Mouse (Mus musculus) liver, adult 2 months (tissue): ENCODE measurements at regions not wholly inside any gene's neighbourhood (a gene's known extent, or its start where the extent isn't known, plus 50 kb on each side); places are given as distances from the start of the nearest gene placed in this dataset.

Source experiments
- DNase-seq: peaks from one replicate; pipeline ENCODE4 v3.0.0-alpha.2; 2011; ENCODE audit warnings: low read depth, low spot score; ENCODE audit errors: extremely low read depth
- H3K27ac ChIP-seq: fragments of 200-500 bp; replicated peaks from 2 replicates; pipeline ENCODE4 v1.5.1; 2012; ENCODE audit warnings: low read depth, mild to moderate bottlenecking, control low read depth, inconsistent platforms, low read length; ENCODE audit not compliant: insufficient read depth
- H3K27me3 ChIP-seq: fragments of 200-500 bp; 2 replicates; pipeline ENCODE4 v1.6.1; 2012; ENCODE audit warnings: mild to moderate bottlenecking, moderate library complexity, low read length, inconsistent platforms; ENCODE audit not compliant: control insufficient read depth, insufficient read depth
- H3K36me3 ChIP-seq: fragments of 200-500 bp; 2 replicates; pipeline ENCODE4 v1.6.1; 2012; ENCODE audit warnings: low read length, inconsistent platforms; ENCODE audit not compliant: control insufficient read depth, insufficient read depth
- H3K4me1 ChIP-seq: fragments of 200-500 bp; 2 replicates; pipeline ENCODE4 v1.6.1; 2011; ENCODE audit warnings: low read length; ENCODE audit not compliant: control insufficient read depth, insufficient read depth
- H3K4me3 ChIP-seq: fragments of 200-500 bp; 2 replicates; pipeline ENCODE4 v1.5.1; 2011; ENCODE audit warnings: low read depth, mild to moderate bottlenecking, control low read depth, low read length, moderate library complexity; ENCODE audit not compliant: insufficient read depth
- H3K79me2 ChIP-seq: fragments of 200-500 bp; 2 replicates; pipeline ENCODE4 v1.6.1; 2012; ENCODE audit warnings: inconsistent platforms, mild to moderate bottlenecking, low read length, moderate library complexity; ENCODE audit not compliant: control insufficient read depth, insufficient read depth
- H3K9ac ChIP-seq: fragments of 200-500 bp; 2 replicates; pipeline ENCODE4 v1.6.1; 2012; ENCODE audit warnings: low read depth, mild to moderate bottlenecking, control low read depth, inconsistent platforms, low read length
- CTCF ChIP-seq: fragments of 200-500 bp; IDR thresholded peaks from 2 replicates; pipeline ENCODE4 v1.5.1; 2011; ENCODE audit warnings: low read depth, low read length, control low read depth
- POLR2A ChIP-seq: fragments of 200-500 bp; IDR thresholded peaks from 2 replicates; pipeline ENCODE4 v1.6.1; 2011; ENCODE audit warnings: low read length, control low read depth; ENCODE audit not compliant: insufficient read depth; ENCODE audit errors: extremely low read depth
- WGBS: fragments of 180-500 bp; shearing (Covaris S2); methylation state at CpG from one replicate; pipeline ENCODE4 v1.1.7; 2018; 5-methylcytosine and 5-hydroxymethylcytosine counted together

DNA sequence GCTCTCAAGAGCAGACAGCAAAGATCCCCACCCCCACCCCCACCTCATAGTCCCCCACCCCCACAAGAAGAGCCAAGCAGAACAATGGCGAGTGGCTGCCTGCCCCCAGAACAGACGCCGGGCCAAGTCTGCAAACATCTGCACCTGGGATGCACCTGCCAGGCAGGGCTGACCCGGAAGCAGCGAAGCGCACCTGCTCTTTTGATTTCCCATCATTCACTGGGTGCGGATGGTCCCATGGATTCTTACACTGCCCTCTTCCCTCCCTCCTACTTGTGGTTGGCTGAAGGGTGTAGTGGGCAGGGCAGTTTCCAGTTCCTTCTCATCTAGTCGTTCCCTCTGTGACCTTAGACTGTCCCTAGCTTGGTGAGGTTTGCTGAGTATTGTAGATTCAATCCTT lies 277.7 kb upstream of the Prox1 start:
- H3K79me2 ChIP-seq = no peaks in the 10 kb centered on the region
- H3K9ac ChIP-seq = no peak overlapping the region
- no peaks in the 10 kb centered on the region for H3K36me3 ChIP-seq
- H3K27me3 ChIP-seq = no peaks in the 10 kb centered on the region
- no peak for DNase-seq
- H3K27ac ChIP-seq = no peak overlapping the region
- no peak overlapping the region for H3K4me3 ChIP-seq
- no peaks in the 10 kb centered on the region for H3K4me1 ChIP-seq
- TF ChIP-seq CTCF (no peak), POLR2A (no peak)
- 42% methylated on average over 8 of the region's 8 CpGs for WGBS

DNA sequence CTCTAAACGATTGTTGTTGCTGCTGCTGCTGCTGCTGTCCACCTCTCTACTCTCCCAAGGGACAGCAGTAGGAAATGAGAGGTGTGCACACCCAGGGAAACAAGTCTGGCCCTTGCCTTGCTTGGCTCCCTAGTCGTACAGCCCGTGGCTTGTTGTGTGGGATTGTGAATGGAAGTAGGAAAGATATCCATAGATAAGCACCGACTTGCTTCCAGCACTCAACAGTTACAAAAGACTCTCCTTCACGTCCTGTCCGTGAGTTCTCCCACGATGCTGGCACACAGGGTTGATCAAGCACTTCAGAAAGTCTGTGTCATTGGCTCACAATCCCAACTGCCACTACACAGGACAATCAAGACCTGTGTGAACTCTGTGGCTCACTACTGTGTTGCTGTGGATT lies 276.7 kb upstream of the Prox1 start:
- no peak for DNase-seq
- whole genome bisulfite sequencing = 72% methylated on average over 7 of the region's 7 CpGs
- Histone ChIP-seq H3K27ac (no peak overlapping the region), H3K4me3 (no peak overlapping the region), H3K27me3 (no peaks in the 10 kb centered on the region), H3K9ac (no peak overlapping the region), H3K79me2 (no peaks in the 10 kb centered on the region), H3K36me3 (no peaks in the 10 kb centered on the region), H3K4me1 (no peaks in the 10 kb centered on the region)
- TF ChIP-seq POLR2A = no peak
- TF ChIP-seq CTCF = no peak

DNA sequence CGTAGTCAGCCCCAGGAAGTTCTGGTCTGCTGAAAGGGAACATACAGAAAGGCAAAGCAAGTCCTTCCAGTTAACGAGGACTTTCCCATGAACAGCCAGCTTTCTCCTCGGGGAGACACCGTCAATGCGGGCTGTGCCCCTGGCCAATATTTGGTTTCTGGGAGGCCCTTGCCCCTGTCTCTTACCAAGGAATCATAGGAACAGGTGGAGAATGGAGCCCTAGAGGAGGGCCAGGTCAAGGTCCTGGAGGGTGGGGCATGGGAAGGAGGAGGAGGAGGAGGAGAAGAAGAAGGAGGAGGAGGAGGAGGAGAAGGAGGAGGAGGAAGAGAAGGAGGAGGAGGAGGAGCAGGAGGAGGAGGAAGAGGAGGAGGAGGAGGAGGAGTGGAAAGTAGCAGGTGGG lies 276.2 kb upstream of the Prox1 start:
- H3K4me3 ChIP-seq = no peak overlapping the region
- H3K79me2 ChIP-seq = no peaks in the 10 kb centered on the region
- H3K27me3 ChIP-seq = no peaks in the 10 kb centered on the region
- 85% methylated on average over 5 of the region's 5 CpGs for WGBS
- no peak for DNase-seq
- TF ChIP-seq POLR2A (no peak), CTCF (no peak)
- H3K36me3 ChIP-seq = no peaks in the 10 kb centered on the region
- H3K9ac ChIP-seq = no peak overlapping the region
- no peaks in the 10 kb centered on the region for H3K4me1 ChIP-seq
- no peak overlapping the region for H3K27ac ChIP-seq

DNA sequence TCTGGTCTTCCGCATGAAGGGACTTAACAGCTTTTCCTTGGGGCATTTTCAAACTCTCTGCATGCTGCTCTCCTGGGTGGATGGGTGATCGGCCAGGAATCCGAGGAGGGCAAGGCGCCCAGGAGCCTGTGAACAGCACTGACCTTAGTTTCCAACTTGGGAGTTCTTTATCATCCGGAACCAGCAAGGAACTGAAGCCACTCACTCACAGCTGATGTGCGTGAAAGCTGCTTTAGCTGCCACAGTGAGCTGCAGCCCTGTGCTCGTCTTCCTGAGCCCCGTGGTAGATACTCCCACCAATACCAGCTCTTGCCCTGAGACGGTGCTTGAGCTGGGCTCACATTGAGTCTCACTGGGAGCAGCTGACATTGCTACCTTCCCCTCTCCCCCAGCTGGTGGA lies 273.9 kb upstream of the Prox1 start:
- Histone ChIP-seq H3K36me3 (no peaks in the 10 kb centered on the region), H3K27me3 (no peaks in the 10 kb centered on the region), H3K9ac (no peak overlapping the region), H3K4me3 (no peak overlapping the region), H3K79me2 (no peaks in the 10 kb centered on the region), H3K27ac (no peak overlapping the region), H3K4me1 (no peaks in the 10 kb centered on the region)
- no peak for DNase-seq
- TF ChIP-seq POLR2A = no peak
- TF ChIP-seq CTCF = no peak
- 84% methylated on average over 9 of the region's 9 CpGs for WGBS

DNA sequence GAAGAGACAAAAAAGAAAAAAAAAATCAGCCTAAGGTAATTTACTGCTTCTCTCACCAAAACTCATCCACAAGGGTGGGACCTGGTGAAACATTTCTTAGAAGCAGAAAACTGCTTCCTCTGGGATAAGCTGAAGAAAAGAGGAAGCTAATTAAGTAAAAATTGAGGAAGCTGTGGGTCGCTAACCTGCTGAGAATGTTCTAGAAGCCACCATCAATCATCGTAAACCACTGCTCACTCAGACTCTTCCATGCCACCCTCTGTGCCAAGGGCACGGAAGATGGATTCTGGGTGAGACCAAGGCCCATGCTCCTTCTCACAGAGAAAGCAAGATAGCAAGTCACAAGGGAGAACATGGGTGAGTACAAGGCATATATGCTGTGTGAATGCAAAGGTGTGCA lies 272.7 kb upstream of the Prox1 start:
- TF ChIP-seq CTCF (no peak), POLR2A (no peak)
- H3K27ac ChIP-seq = no peak overlapping the region
- 80% methylated on average over 3 of the region's 3 CpGs for WGBS
- DNase-seq = no peak
- no peaks in the 10 kb centered on the region for H3K27me3 ChIP-seq
- H3K4me3 ChIP-seq = no peak overlapping the region
- no peak overlapping the region for H3K9ac ChIP-seq
- H3K4me1 ChIP-seq = no peaks in the 10 kb centered on the region
- no peaks in the 10 kb centered on the region for H3K36me3 ChIP-seq
- H3K79me2 ChIP-seq = no peaks in the 10 kb centered on the region

DNA sequence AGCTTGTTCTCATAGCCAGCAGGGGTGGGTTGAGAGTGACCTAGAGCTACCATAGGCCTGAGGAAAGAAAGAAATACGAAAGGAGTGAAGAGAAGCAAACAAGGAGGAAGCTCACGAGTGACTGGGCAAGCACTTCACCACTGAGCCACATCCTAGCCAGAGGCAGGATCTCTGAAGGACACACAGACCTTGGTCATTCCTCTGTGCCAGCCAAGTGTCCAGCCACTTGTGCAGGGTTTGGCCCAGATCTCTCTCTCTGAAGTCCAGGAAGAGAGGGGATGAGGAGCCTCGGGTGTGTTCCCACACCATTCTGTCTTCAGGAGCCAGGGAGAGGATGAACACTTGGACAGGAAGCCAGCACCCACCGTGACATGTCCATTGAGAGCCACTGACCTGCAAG lies 271.7 kb upstream of the Prox1 start:
- no peaks in the 10 kb centered on the region for H3K4me1 ChIP-seq
- no peak overlapping the region for H3K27ac ChIP-seq
- WGBS = 87% methylated on average over 4 of the region's 4 CpGs
- H3K79me2 ChIP-seq = no peaks in the 10 kb centered on the region
- H3K36me3 ChIP-seq = no peaks in the 10 kb centered on the region
- no peaks in the 10 kb centered on the region for H3K27me3 ChIP-seq
- no peak for TF ChIP-seq CTCF
- TF ChIP-seq POLR2A = no peak
- no peak for DNase-seq
- no peak overlapping the region for H3K4me3 ChIP-seq
- no peak overlapping the region for H3K9ac ChIP-seq
